Mouse (Mus musculus): ENCODE measurements around the gene Ufl1. TPM values are rescaled to one million over a fixed set of nuclear protein-coding genes. Genes with fewer than 3 reads are reported as not detected.

The Ufl1 gene
- total RNA-seq, 2 experiments from 2014 or later: 27.8 to 38.8 TPM

Other genes starting within 250 kb of the Ufl1 start
- under 1 TPM; 0.61 to 0.67 TPM for gene Fhl5, start 38.9 kb downstream of the Ufl1 start, total RNA-seq (2021)